Mouse (Mus musculus) kidney, adult 2 months (tissue): Measurements from ENCODE around the gene Gpld1.

Experiments
- CTCF ChIP-seq: fragments of 200-500 bp; conservative IDR thresholded peaks from 2 replicates; pipeline ENCODE4 v1.5.1; 2011; ENCODE audit warnings: low read depth, mild to moderate bottlenecking, control low read depth, low read length, moderate library complexity, mixed read lengths; ENCODE audit not compliant: insufficient read depth, insufficient read length
- POLR2A ChIP-seq: fragments of 200-500 bp; IDR thresholded peaks from one replicate; pipeline ENCODE4 v1.6.1; 2011; ENCODE audit warnings: low read depth, low read length, control low read depth

GRCm38 (mm10) chr13:24943303-24943702 is 351 bp downstream of the Gpld1 start:
- TF ChIP-seq CTCF (no peak), POLR2A (no peak)
